Mouse (Mus musculus) right cerebral cortex, postnatal 36 days (tissue): ENCODE data around the gene Unc5a.

ENCODE experiments used
- DNase-seq, 2 experiments: peaks; one replicate each; pipeline ENCODE4 v3.0.0; 2022; ENCODE audit warnings: low spot score in 2 of 2, mixed read lengths in 1 of 2

Gene Unc5a

DNA sequence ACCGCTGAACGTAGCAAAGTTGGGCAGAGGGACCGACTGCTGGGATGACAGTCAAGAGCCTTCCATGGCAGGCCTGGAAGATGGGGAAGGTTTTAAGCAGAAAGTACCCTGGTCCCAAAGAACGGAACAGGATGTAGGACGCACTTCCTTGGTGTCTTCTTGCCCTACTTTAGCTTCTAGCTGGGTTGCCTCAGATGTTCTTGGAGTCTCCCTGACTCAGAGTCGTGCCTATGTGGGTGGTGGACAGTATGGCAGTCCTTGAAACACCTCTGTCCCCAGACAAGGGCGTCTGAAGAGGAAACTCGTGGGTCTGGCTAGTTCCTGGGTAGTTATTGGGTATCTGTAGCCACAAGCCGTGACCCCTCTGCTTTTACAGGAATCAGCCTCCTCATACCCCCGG is 52.9 kb downstream of the Unc5a start:
- peak in 1 of 2 experiments; percentile 63 for DNase-seq

DNA sequence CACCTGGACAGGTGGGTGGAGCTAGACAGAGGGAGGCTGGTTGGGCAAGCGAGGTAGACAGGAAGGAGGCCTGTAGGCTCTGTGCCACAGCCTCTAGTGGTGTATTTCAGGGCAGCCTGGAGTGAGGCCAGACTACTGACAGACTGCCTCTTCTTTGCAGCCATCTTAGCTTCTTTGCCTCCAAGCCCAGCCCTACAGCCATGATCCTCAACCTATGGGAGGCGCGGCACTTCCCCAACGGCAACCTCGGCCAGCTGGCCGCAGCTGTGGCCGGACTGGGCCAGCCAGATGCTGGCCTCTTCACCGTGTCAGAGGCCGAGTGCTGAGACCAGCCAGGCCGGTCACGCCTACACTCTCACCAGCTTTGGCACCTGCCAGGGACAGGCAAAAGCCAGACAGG is 55.4 kb downstream of the Unc5a start:
- DNase-seq, result no peak

DNA sequence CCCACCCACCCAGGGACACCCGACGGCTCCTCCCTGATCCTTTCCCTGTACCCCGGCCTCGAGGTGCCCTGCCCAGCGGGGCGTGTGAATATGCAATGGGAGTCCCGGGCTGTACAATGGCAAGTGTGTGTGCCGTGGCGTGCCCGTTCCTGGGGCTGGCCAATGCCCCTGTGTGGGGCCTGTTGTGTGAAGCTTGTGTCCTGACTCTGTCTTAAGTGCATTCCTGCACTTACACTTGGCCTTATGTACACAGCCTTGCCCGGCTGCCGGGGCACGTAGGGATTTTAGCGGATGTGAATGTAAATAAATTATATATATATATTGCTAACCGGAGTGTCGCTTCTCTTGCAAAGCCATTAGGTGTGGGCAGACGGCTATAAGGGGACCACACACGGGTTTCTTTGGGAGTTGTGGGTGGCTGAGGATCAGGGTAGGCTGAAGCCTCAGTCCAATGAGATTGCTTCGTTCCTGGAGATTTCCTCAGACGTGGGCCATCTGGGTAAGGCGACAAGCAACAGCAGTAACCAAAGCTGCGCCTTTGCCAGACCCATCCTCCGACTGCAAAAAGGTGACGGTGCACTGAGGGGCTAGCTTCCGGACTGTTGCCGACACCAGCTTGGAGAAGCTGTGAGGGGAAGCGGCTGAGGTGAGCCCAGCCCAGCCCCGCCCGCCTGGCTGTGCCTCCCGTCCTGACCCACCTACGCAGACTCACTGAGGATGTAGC is 56.6 kb downstream of the Unc5a start:
- peak in 1 of 2 experiments; percentile 41 for DNase-seq

DNA sequence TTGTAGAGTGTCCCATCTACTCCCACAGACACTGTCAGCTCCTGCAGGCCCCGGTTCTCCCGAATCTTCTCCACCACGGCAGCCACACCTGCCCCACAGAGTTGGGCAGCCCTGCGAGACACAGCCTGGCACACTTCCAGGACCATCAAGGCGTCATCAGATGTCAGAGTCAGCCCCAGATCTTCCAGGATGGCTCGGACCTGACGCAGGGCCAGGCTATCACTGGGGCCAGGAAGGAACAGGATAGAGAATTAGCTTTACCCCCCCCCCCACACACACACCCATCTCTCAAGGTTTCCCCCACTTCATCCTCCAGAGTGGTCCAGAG is 57.2 kb downstream of the Unc5a start:
- no peak for DNase-seq

DNA sequence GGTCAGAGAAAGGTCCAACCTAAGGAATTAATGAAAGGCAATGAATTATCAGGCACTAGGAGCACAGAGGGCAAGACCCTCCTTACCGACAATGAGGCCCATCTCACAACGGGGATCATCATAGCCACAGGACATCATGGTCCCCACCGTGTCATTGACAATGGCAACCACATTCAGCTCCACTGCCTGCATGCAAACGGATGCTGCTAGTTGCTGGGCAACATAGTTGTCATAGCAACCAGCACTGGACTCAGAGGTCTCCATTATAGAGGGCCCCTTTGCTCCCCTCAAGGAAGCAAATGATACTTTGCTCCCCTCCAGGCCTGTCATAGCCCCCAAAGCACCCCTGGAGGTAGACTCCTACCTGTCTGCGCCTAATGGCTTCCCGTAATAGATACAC is 59.4 kb downstream of the Unc5a start:
- no peak for DNase-seq

DNA sequence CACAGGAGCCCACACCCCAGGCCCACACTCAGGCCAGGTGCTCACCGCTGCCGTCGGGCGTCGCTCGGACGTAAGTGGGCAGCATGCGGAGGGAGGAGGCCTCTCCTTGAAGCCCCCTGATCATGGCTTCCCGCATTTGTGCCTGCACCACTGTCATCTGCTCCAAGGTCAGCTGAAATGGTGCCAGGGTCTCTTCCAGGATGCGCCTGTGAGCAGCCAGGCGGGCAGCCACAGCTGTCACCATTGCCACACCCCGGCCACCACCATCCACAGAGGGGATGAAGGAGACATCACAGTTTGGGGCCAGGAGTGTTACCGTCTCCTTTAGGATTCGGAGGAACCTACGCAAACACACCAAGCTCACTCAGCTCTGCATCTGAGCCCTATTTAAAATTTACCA is 61.9 kb downstream of the Unc5a start:
- no peak for DNase-seq

DNA sequence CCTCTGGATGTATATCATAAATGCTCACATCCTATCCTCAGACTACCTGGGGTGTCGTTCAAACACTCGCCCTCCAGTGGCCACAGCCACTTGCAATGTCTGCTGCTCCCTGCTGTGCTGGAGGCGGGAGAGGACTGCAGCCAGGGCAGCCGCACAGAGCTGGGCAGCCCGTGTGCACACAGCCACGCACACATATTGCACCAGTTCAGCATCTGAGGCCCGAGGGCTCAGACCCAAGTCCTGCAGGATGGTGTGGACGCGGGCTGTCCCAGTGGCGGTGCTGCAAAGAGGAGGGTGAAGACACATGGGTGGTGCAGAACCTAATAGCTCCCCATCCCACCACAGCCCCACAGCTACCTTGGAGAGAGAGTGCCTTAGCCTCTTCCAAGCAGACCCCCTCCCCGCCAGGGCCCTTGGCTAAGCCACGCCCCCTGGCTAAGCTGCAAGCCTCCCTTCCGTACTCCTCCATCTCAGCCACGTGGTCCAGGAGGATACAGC is 62.8 kb downstream of the Unc5a start:
- no peak for DNase-seq

DNA sequence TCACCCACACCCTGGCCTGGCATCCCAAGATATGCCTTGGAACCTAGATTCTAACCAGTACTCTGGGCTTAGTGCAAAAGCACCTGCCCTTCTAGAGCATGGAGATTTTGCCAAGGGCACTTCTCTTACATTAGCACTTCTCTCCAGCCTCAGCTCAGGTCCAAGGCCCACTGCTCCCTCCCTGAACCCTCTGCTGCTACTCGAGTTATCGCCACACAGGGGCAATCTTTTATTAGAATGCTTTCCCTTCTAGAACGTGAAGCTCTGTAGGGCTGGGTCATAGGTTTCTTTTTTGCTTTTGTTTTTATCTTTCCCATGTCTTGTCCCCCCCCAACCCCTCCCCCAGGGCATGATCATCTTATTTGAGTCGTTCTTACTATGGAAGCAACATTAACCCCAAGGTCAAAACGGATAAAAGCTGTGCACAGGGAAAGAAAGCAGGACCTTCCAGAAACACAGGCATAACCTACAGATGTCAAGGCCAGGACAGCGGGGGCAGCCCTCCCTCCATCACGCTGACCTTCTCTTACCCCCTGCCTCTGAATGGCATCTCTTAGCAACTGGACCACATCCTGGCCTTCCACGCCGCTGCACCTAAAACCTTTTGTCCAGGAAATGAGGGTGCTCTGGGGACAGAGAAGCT is 64.6 kb downstream of the Unc5a start:
- no peak for DNase-seq

DNA sequence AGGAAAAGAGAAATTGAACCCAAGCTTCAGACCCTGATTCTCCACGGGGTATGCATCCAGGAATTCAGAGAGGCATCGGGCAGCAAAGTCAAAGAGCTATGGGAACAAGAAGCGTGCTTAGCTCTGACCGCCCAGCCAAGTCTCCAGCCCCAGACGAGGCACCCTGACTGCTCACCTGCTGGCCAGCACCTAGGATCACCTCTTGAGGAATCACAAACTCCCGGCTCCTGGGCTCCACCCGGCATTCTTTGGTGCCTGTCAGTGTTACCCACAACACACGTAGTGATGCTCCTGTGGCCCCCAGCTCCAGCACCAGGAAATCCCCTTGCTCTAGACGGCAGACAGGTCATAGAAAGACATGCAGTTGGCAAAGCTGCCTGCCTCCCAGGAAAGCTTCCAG is 65.2 kb downstream of the Unc5a start:
- no peak for DNase-seq

DNA sequence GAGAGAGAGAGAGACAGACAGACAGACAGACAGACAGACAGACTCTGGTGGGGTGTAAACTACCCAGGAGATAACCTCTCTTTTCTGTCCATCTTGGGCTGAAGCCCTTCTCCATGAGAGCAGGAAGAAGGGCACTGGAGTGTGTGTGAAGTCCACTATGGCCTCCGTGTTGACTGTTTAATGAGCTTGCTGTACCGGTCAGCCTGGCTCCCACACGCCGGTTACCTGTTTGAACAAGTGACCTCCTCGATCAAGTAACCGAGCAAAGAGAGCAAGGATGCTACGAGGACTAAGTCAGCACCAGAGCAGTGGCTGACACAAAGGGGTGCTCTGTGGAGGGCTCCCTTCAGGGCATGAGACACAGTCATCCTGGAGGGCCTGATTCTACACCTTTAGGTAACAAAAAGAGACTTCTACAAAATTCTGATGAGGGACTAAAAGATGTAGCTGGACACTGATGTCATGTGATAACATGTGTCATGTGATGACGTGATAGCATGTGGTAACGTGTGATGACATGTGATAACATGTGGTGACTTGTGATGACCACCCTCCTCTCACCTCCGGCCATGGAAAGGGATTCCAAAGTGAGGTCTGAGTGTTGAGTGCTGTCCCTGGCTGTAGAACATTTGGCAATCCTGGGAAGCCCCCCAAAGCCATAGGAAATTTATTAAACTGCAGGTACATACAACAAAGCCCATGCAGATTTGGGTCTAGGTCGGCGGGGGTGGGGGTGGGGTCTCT is 68.1 kb downstream of the Unc5a start:
- no peak for DNase-seq

DNA sequence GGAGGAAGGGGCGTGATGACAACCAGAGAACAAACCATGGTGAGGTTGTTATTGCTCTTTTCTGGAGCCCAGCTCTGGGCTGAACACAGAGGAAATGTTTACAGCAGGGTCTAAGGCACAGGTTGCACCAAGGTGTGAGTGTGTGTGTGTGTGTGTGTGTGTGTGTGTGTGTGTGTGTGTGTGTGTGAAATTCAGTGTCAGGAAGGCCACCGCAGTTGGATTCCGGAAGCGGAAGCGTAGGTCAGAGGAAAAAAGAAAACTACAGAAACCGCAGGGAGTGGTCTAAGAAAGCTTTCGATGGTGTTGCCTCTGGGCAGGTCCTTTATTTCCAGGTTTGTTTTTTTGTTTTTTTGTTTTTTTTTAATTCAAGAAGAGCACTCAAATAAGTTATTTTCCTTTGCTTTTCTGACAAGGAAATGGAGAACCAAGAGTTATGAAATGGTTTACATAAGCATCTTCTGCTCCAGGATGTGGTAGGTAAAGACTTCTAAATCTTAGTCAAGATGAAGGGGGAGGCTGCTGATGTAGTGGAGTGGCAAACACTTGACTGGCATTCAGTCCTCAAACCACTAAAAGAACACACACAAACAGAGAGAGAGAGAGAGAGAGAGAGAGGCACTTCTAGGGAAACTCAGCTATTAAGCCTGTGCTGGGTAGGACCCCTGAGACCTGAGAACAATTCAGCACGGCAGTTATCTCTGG is 68.8 kb downstream of the Unc5a start:
- no peak for DNase-seq

DNA sequence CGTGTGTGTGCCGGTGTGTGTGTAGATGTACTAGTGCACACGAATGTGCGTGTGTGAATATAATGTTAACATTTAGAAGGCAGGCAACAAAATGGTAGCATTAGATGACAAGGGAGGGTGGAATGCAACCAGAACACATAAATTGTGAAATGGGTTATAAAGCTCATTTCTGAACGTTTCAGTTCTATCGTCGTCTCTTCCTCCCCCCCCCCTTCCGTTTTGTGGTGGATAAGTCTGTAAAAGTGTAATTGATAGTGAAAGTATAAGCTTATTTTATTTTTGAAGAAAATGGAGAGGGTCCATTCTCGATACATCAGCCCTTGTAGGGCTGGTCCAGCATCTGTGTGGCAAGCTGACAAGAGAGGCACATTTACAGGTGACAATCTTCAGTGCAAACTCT is 69.5 kb downstream of the Unc5a start:
- DNase-seq, result no peak

DNA sequence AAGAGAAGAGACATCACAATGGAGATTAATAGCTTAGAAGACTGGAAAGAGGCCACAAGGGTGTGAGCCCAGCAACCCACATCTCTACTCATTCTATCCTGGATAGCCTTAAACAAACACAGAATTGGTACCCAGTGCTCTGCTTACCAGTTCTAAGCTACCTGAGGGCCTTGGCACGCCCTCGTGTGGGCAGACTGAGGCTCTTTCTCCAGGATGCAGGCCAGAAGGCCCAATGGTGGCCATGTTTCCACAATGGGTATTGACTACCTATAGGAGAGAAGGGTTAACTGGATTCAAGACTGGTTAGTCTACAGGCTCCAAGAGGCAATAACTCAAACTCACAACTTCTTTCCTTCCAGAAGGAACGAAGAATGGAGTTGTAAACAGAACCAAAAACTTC is 70.0 kb downstream of the Unc5a start:
- no peak for DNase-seq

DNA sequence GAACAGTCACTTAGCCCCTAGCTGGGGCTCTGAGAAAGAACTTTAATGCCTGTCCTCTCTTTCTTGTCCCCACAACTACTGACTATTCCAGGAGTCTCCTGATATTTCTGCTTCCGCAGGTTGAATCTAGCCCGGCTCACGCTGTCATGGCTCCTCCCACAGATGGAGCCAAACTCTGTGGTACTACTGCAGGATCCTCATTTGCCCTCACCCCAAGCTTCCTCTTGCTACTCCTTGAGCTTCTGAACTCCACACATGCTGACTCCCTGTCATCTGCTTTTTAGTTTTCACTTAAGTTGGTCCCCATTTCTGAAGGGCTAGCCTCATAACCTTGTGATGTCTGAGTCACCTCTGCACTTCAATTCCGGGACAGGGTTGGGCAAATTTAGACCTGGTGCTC is 70.8 kb downstream of the Unc5a start:
- DNase-seq, result no peak

DNA sequence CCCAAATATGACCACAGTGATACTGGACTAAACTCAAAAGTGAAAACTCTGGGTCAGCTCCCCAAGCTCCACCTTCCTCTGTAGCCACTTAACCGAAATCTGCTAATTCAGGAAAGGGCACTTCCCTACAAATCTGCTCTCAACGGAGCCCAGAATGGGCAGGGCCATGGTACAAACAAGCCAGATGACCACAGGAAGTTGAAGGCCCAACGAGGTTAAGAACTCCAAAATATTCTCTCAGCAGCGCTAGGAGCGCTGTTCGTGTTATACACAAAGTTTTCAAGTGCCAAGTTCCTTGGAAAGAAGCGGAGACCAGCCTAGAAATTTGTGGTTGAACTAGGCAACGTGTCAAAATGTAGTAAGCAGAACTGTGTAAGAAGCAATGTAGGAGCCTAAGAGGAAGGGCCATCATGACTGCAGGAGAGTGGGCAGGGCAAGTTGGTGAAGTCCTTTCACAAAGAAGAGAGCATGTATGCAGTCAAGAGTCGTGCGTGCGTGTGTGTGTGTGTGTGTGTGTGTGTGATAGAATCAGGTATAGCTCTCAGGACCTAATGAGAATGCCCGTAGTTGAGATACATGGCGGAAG is 72.1 kb downstream of the Unc5a start, which contains the start of gene Hk3:
TSS of gene Hk3 (minus strand) at position 192 of the 586 bp plus-strand sequence.
- peak in 1 of 2 experiments; percentile 10 for DNase-seq

DNA sequence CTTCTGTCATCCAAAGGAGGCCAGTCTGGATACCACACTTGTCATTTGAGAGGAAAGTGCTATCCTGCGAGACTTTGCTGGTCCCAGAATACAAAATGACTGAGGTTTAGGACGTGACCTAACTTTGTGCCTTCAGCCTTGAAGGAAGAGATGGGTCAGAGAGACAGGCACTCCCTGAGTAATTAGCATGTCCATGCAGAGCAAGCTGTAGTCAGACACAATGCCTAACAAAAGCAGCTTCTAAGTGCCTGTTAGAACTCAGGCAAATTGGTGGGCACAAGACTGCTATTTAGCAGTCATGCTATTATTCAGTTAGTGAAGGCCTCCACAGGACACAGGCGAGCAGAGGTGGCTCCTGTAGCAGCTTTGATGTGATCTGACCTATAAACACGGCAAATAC is 73.0 kb downstream of the Unc5a start:
- no peak for DNase-seq

DNA sequence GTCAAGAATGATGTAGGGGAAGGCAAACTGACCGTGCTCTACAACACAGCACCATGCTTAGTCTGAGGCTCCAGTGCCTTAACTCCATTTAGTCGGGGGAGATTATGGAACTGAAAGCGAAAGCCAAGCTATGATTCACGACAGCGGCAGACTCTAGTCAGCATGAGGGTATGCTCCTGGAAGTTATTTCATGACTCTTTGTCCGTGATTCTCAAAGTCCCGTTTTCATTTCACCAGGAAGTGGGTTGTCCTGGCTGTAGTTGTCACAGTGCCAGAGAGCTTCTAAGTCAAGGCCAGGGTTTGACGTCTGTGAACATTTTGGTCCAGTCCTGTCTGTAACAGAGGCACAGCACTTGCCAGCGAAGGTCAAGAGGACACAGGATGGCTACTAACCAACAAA is 73.5 kb downstream of the Unc5a start:
- no peak for DNase-seq

DNA sequence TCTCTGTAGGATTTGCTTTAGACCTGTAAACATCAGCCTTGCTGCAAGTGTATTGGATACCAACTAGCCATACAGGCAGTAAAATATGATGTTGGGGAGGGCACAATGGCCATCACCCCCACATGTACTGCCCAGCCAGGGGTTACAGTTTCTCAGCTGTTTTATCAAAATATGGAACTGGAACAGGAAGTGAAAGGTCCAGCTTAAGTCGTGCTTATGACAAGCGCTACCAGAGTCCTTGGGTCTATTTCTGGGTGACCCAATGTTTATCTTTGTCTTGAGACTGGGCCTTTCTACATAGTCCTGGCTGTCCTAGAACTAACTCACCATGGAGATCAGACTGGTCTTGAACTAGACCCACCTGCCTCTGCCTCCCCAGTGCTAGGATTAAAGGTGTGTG is 75.0 kb downstream of the Unc5a start:
- no peak for DNase-seq

DNA sequence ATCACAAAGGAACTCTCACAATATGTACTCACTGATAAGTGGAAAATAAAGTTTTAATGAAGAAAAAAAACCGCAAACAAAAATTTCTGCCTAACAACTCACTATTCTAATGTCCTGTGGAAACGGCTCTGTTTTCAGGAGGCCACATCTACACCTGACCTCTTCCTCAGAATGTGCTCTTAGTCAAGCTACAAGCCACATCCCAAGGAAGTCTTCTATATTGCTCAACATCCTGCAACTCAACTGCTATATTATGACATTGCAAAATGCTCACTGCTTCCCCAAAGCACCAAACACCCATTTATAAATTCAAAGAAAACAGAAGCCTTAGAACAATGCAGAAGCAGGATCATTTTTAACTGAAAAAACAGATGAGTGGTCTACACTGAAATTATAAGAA is 90.8 kb downstream of the Unc5a start:
- no peak for DNase-seq

DNA sequence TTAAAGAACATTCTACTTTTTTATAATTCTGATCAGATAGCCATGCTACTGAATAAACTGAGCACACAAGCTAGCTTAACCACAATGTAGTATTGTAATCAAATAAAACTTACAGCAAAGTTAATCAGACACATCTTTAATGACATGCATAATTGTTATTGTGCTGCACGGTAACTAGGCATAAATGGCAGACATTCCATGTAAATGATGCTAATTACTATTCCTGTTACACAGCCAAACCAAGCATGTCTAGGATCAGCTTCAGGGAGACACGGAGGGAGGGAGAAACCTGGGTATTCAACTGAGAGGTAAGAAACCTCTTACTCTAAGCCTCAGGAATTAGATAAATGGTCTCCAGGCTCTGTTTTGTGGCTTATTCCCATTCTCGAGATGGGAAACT is 98.5 kb downstream of the Unc5a start:
- DNase-seq, result no peak
